Mouse (Mus musculus): Measurements from ENCODE around the gene Dync2h1. TPM values are rescaled to one million over a fixed set of nuclear protein-coding genes. Genes with fewer than 3 reads are reported as not detected.

Gene Dync2h1
- total RNA-seq, 2 experiments from 2014 or later, result 1.6 to 2.4 TPM

Other genes starting within 250 kb of the Dync2h1 start
- 10 to 100 TPM; 62.1 to 63.8 TPM for gene Dcun1d5, start 74 bp upstream of the Dync2h1 start, total RNA-seq (2021)
- gene Mmp13, start 88.1 kb upstream of the Dync2h1 start, total RNA-seq (2021), result under 1 TPM; 0.22 to 0.57 TPM
- 1 to 10 TPM in 1 of 2 experiments, under 1 TPM in 1; 0.46 to 1.2 TPM for gene Mmp12, start 159.9 kb upstream of the Dync2h1 start, total RNA-seq (2021)
- gene Mmp1b, start 203.6 kb upstream of the Dync2h1 start, total RNA-seq (2021), result not detected